Comparison of ENCODE assay signal across 8 mouse cellular contexts in genomic region chr15:98631493-98631892, GRCm38 (mm10). TPM values are rescaled to one million over a fixed set of nuclear protein-coding genes. Genes with fewer than 3 reads are reported as not detected.
DNase-seq lines count a peak whose midpoint lies in the region; ATAC-seq lines count a peak whose summit lies in the region.

No protein-coding gene starts in this region.

- peak; percentile 25 for ATAC-seq in intestine, embryonic 14.5 days (replicated peaks; ENCODE audit: low FRiP score, low TSS enrichment, low read depth)
- ATAC-seq in liver, embryonic 15.5 days (ENCODE audit: insufficient read depth): peak; percentile 38; the same call in 1 of the 2 replicates

- H3K4me3 ChIP-seq in intestine, embryonic 14.5 days (ENCODE audit: low read depth, low read length): peak overlapping the region; percentile 76
- no peak overlapping the region for H3K4me3 ChIP-seq in liver, embryonic 15.5 days (replicated peaks)

- no peaks in the 10 kb centered on the region for H3K36me3 ChIP-seq in intestine, embryonic 14.5 days (ENCODE audit: control insufficient read depth, insufficient read depth, low read length)
- no peaks in the 10 kb centered on the region for H3K36me3 ChIP-seq in liver, embryonic 15.5 days (replicated peaks)

- peaks cover 47% of the 10 kb centered on the region for H3K4me1 ChIP-seq in intestine, embryonic 14.5 days (replicated peaks; ENCODE audit: control insufficient read depth, insufficient read depth, low read length)
- peaks cover 35% of the 10 kb centered on the region for H3K4me1 ChIP-seq in liver, embryonic 15.5 days (replicated peaks)

- 1% methylated on average over 18 of the region's 18 CpGs for WGBS in intestine, embryonic 14.5 days
- under 1% methylated on average over 18 of the region's 18 CpGs for WGBS in liver, embryonic 15.5 days (ENCODE audit: insufficient replicate concordance)

- H3K9ac ChIP-seq in intestine, embryonic 14.5 days (ENCODE audit: low read length): peak overlapping the region; percentile 13; the same call in 1 of the 2 replicates
- H3K9ac ChIP-seq in liver, embryonic 15.5 days: no peak overlapping the region

- peaks cover 6% of the 10 kb centered on the region; the same call in 1 of the 2 replicates for H3K27me3 ChIP-seq in intestine, embryonic 14.5 days (replicated peaks; ENCODE audit: control insufficient read depth, insufficient read depth, low read length)
- peaks cover 100% of the 10 kb centered on the region for H3K27me3 ChIP-seq in liver, embryonic 15.5 days

- peak overlapping the region; percentile 91 for H3K4me2 ChIP-seq in intestine, embryonic 14.5 days (ENCODE audit: low read length)
- peak overlapping the region; percentile 41; the same call in 1 of the 2 replicates for H3K4me2 ChIP-seq in liver, embryonic 15.5 days

- DNase-seq in 3134 (ENCODE audit: extremely low read depth, insufficient read length, low spot score) (peak; percentile 76), MEL-GATA-1-ER (ENCODE audit: extremely low read depth, low read depth) (peak; percentile 82)
- DNase-seq in cerebellum, postnatal 10 days: peak; percentile 88 to 95
- DNase-seq in gastrocnemius, postnatal 10 days: peak; percentile 93
- DNase-seq in intestine, embryonic 14.5 days (ENCODE audit: low spot score): peak; percentile 93
- DNase-seq in neural tube, embryonic 10.5 days (ENCODE audit: extremely low spot score, low spot score): peak; percentile 88
- DNase-seq in thymus, postnatal 0 days (ENCODE audit: low spot score): peak; percentile 90

- peak overlapping the region; percentile 44 for H3K27ac ChIP-seq in intestine, embryonic 14.5 days (ENCODE audit: low read depth)
- no peak overlapping the region for H3K27ac ChIP-seq in liver, embryonic 15.5 days (replicated peaks)

- H3K9me3 ChIP-seq in intestine, embryonic 14.5 days (ENCODE audit: control insufficient read depth, low read length): no peaks in the 10 kb centered on the region
- no peaks in the 10 kb centered on the region for H3K9me3 ChIP-seq in liver, embryonic 15.5 days (replicated peaks)

RNA-seq across cellular contexts. Expression of gene Cacnb3, which starts 0.9 kb away (rescaled TPM):
- 10 to 100 TPM; 12.0 to 15.4 TPM for total RNA-seq in gastrocnemius, postnatal 10 days (2021)
- polyA plus RNA-seq in intestine, embryonic 14.5 days (2014; fragmentation: Nextera tagmentation; extraction: Ambion mirVana): 31.5 and 34.8 TPM in 2 replicates
- polyA plus RNA-seq in liver, embryonic 15.5 days (2015; fragmentation: Nextera tagmentation; extraction: Ambion mirVana): 0.52 and 0.96 TPM in 2 replicates
- 8.5 and 9.6 TPM in 2 replicates for polyA plus RNA-seq in thymus, postnatal 0 days (2015; fragmentation: Nextera tagmentation; extraction: Ambion mirVana)

RNA-seq across cellular contexts. Expression of gene Adcy6, which starts 21.6 kb away (rescaled TPM):
- 10 to 100 TPM; 39.9 to 45.3 TPM for total RNA-seq in gastrocnemius, postnatal 10 days (2021)
- 19.8 and 21.9 TPM in 2 replicates for polyA plus RNA-seq in intestine, embryonic 14.5 days (2014; fragmentation: Nextera tagmentation; extraction: Ambion mirVana)
- 6.6 and 6.9 TPM in 2 replicates for polyA plus RNA-seq in liver, embryonic 15.5 days (2015; fragmentation: Nextera tagmentation; extraction: Ambion mirVana)
- polyA plus RNA-seq in thymus, postnatal 0 days (2015; fragmentation: Nextera tagmentation; extraction: Ambion mirVana): 12.6 and 17.0 TPM in 2 replicates

RNA-seq across cellular contexts. Expression of gene Ddx23, which starts 31.2 kb away (rescaled TPM):
- total RNA-seq in gastrocnemius, postnatal 10 days (2021): 10 to 100 TPM; 53.6 to 57.6 TPM
- polyA plus RNA-seq in intestine, embryonic 14.5 days (2014; fragmentation: Nextera tagmentation; extraction: Ambion mirVana): 27.1 TPM in 2 replicates
- 9.5 and 10.2 TPM in 2 replicates for polyA plus RNA-seq in liver, embryonic 15.5 days (2015; fragmentation: Nextera tagmentation; extraction: Ambion mirVana)
- polyA plus RNA-seq in thymus, postnatal 0 days (2015; fragmentation: Nextera tagmentation; extraction: Ambion mirVana): 23.5 and 26.4 TPM in 2 replicates

RNA-seq across cellular contexts. Expression of gene Rnd1, which starts 45.8 kb away (rescaled TPM):
- 1 to 10 TPM in 1 of 2 experiments, under 1 TPM in 1; 0.49 to 1.9 TPM for total RNA-seq in gastrocnemius, postnatal 10 days (2021)
- 0.83 and 1.0 TPM in 2 replicates for polyA plus RNA-seq in intestine, embryonic 14.5 days (2014; fragmentation: Nextera tagmentation; extraction: Ambion mirVana)
- 0.84 and 0.89 TPM in 2 replicates for polyA plus RNA-seq in liver, embryonic 15.5 days (2015; fragmentation: Nextera tagmentation; extraction: Ambion mirVana)
- polyA plus RNA-seq in thymus, postnatal 0 days (2015; fragmentation: Nextera tagmentation; extraction: Ambion mirVana): 1.1 and 1.7 TPM in 2 replicates
